In the genomic region with DNA sequence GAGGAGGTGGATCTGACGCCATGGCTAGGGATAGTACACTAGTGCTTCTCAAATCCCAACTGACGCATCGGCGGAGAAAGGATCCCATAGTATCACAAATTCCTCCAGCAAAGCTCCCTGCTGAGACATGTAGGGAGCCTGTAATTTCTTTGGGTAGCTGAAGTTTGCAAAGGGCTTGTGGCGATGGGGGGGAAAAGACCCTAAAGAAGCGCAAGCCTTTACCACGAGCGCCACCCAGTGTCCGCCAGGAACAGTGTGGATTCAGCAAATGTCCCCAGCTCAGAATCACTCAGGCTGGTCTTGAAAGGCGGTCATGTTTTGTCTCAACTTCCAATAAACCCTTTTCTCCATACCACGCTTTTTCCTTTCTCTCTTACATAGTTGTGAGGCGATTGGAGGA, we compare ENCODE assay signal across 8 mouse cellular contexts. TPM values are rescaled to one million over a fixed set of nuclear protein-coding genes. Genes with fewer than 3 reads are reported as not detected.
DNase-seq lines count a peak whose midpoint lies in the region; ATAC-seq and TF ChIP-seq lines count a peak whose summit lies in the region.

No protein-coding gene starts in this region.

- intact Hi-C loops in gastrocnemius, adult 2 months (cut with DNase I), result loop anchor here (10.0 kb wide), 1 partner anchor 880 kb away; no protein-coding TSS in a partner anchor

- 4% methylated on average over 12 of the region's 12 CpGs for WGBS in heart, embryonic 12.5 days
- WGBS in limb, embryonic 10.5 days, result 4% methylated on average over 12 of the region's 12 CpGs
- 1% methylated on average over 12 of the region's 12 CpGs for WGBS in neural tube, embryonic 13.5 days

- peaks cover 15% of the 10 kb centered on the region for H3K4me1 ChIP-seq in heart, embryonic 12.5 days (replicated peaks)
- peaks cover 25% of the 10 kb centered on the region for H3K4me1 ChIP-seq in limb, embryonic 10.5 days
- peaks cover 18% of the 10 kb centered on the region for H3K4me1 ChIP-seq in neural tube, embryonic 13.5 days (replicated peaks)

- peak; percentile 29 for DNase-seq in gastrocnemius, adult 2 months
- no peak for DNase-seq in gastrocnemius, postnatal 25 days
- peak; percentile 32 for DNase-seq in 3T3-L1 (ENCODE audit: low read depth, low spot score)
- DNase-seq in adrenal gland, postnatal 14 days, result peak; percentile 53
- peak; percentile 86 for DNase-seq in limb, embryonic 10.5 days (ENCODE audit: low spot score)

- no peak overlapping the region for H3K9ac ChIP-seq in heart, embryonic 12.5 days
- no peak overlapping the region for H3K9ac ChIP-seq in neural tube, embryonic 13.5 days

- H3K36me3 ChIP-seq in heart, embryonic 12.5 days, result no peaks in the 10 kb centered on the region
- H3K36me3 ChIP-seq in limb, embryonic 10.5 days, result no peaks in the 10 kb centered on the region
- H3K36me3 ChIP-seq in neural tube, embryonic 13.5 days, result no peaks in the 10 kb centered on the region

- H3K9me3 ChIP-seq in heart, embryonic 12.5 days (replicated peaks), result no peaks in the 10 kb centered on the region
- no peaks in the 10 kb centered on the region for H3K9me3 ChIP-seq in limb, embryonic 10.5 days (replicated peaks)
- no peaks in the 10 kb centered on the region for H3K9me3 ChIP-seq in neural tube, embryonic 13.5 days

- peaks cover 49% of the 10 kb centered on the region for H3K27me3 ChIP-seq in heart, embryonic 12.5 days (replicated peaks)
- H3K27me3 ChIP-seq in limb, embryonic 10.5 days (ENCODE audit: low read depth, poor library complexity, severe bottlenecking), result peaks cover 65% of the 10 kb centered on the region
- peaks cover 67% of the 10 kb centered on the region for H3K27me3 ChIP-seq in neural tube, embryonic 13.5 days

- no peak for ATAC-seq in heart, embryonic 12.5 days (ENCODE audit: insufficient number of reproducible peaks, low FRiP score)
- peak; percentile 68; the same call in 1 of the 2 replicates for ATAC-seq in neural tube, embryonic 13.5 days (ENCODE audit: low read depth)
- no peak for ATAC-seq in erythroblast, adult 5-6 weeks (replicated peaks; ENCODE audit: low FRiP score, poor library complexity, severe bottlenecking)

- peak overlapping the region; percentile 22; the same call in 1 of the 2 replicates for H3K4me2 ChIP-seq in heart, embryonic 12.5 days
- peak overlapping the region; percentile 25; the same call in 1 of the 2 replicates for H3K4me2 ChIP-seq in neural tube, embryonic 13.5 days

- no peak overlapping the region for H3K27ac ChIP-seq in gastrocnemius, adult 2 months
- H3K27ac ChIP-seq in heart, embryonic 12.5 days (ENCODE audit: poor library complexity, severe bottlenecking), result no peak overlapping the region
- no peak overlapping the region for H3K27ac ChIP-seq in limb, embryonic 10.5 days
- no peak overlapping the region for H3K27ac ChIP-seq in neural tube, embryonic 13.5 days (replicated peaks)

- no peak overlapping the region for H3K4me3 ChIP-seq in gastrocnemius, adult 2 months
- no peak overlapping the region for H3K4me3 ChIP-seq in heart, embryonic 12.5 days
- no peak overlapping the region for H3K4me3 ChIP-seq in limb, embryonic 10.5 days
- H3K4me3 ChIP-seq in neural tube, embryonic 13.5 days, result no peak overlapping the region

- peak; percentile 69 for TF ChIP-seq CTCF in gastrocnemius, adult 2 months (IDR thresholded peaks at IDR 0.05)

RNA-seq across cellular contexts. Expression of a gene that starts 3.0 kb away (rescaled TPM):
- not detected for total RNA-seq in gastrocnemius, adult 2 months (2021)
- not detected for total RNA-seq in gastrocnemius, postnatal 25 days (2021)
- total RNA-seq in adrenal gland, postnatal 14 days (2021), result 0.26 and 0.96 TPM in 2 replicates
- 0.98 and 1.5 TPM in 2 replicates for polyA plus RNA-seq in heart, embryonic 12.5 days (2016; fragmentation: Nextera tagmentation; extraction: Ambion mirVana)
- polyA plus RNA-seq in limb, embryonic 10.5 days (2016; fragmentation: Nextera tagmentation; extraction: Ambion mirVana), result 9.3 and 10.8 TPM in 2 replicates
- polyA plus RNA-seq in neural tube, embryonic 13.5 days (2015; fragmentation: Nextera tagmentation; extraction: Ambion mirVana), result 0.40 and 1.2 TPM in 2 replicates
- not detected in 2 replicates for total RNA-seq in erythroblast, adult 5-6 weeks (2015; ENCODE audit: low replicate concordance)
- total RNA-seq in erythroblast, adult 5-6 weeks (2017; ENCODE audit: low replicate concordance), result not detected in 2 replicates

RNA-seq across cellular contexts. Expression of a gene that starts 21.8 kb away (rescaled TPM):
- not detected for total RNA-seq in gastrocnemius, adult 2 months (2021)
- total RNA-seq in gastrocnemius, postnatal 25 days (2021), result not detected
- not detected in 2 replicates for total RNA-seq in adrenal gland, postnatal 14 days (2021)
- 0.14 TPM in 1 of 2 replicates, not detected in the other for polyA plus RNA-seq in heart, embryonic 12.5 days (2016; fragmentation: Nextera tagmentation; extraction: Ambion mirVana)
- 0.41 and 0.60 TPM in 2 replicates for polyA plus RNA-seq in limb, embryonic 10.5 days (2016; fragmentation: Nextera tagmentation; extraction: Ambion mirVana)
- polyA plus RNA-seq in neural tube, embryonic 13.5 days (2015; fragmentation: Nextera tagmentation; extraction: Ambion mirVana), result not detected in 2 replicates
- not detected in 2 replicates for total RNA-seq in erythroblast, adult 5-6 weeks (2015; ENCODE audit: low replicate concordance)
- total RNA-seq in erythroblast, adult 5-6 weeks (2017; ENCODE audit: low replicate concordance), result not detected in 2 replicates
